Mouse (Mus musculus) megakaryocyte, embryonic 14.5 days (primary cell): ENCODE measurements at regions not wholly inside any gene's neighbourhood (a gene's known extent, or its start where the extent isn't known, plus 50 kb on each side); places are given as distances from the start of the nearest gene placed in this dataset.

Experiments
- FLI1 ChIP-seq: IDR thresholded peaks from 2 replicates; pipeline ENCODE4 v1.6.1; 2012; ENCODE audit warnings: low read length, inconsistent platforms, mixed read lengths
- GATA1 ChIP-seq: IDR thresholded peaks from 3 replicates; pipeline ENCODE4 v1.6.1; 2012; ENCODE audit warnings: mixed read lengths, low read length, inconsistent platforms, borderline replicate concordance

- no peak for TF ChIP-seq GATA1
- TF ChIP-seq FLI1 = no peak
Measured at GRCm38 (mm10) chr2:74954101-74954500, 128.5 kb downstream of the Mtx2 start.
